Mouse (Mus musculus): ENCODE measurements around the gene Gm3095. TPM values are rescaled to one million over a fixed set of nuclear protein-coding genes. Genes with fewer than 3 reads are reported as not detected.
"Not testable (repeated sequence)": the region's sequence is repeated elsewhere in the genome, so short reads cannot be mapped to it uniquely, and the experiment has no call there.

Gm3095 gene
- polyA plus RNA-seq (2011; ENCODE audit: insufficient read depth, insufficient read length, low replicate concordance, missing spikeins): not detected in 2 replicates

DNA sequence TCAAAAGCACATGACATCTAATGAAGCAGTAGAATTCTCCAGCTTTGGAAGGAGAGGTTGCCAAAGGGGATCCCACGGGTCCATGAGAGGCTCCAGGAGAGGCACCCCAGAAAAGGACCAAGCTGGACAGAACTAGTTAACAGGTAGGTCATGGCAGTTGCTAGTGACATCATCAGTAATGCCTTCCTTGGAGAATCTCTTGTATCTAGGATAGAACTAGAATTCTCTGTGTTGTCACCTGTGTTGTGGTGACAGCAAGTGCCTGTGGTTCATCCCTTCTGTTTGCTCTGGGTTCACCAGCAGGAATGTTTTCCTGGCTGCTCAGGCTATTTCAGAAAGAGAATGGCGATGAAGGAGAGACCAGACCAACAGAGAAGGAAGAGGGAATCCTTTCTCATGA, at the start of gene Gm3095:
Gene Gm3095 (plus strand): TSS at position 301 of the 400 bp plus-strand sequence.
- H3K27ac ChIP-seq (ENCODE audit: control insufficient read depth, insufficient read depth, low read depth, low read length, poor library complexity); H3K4me1 ChIP-seq (ENCODE audit: control insufficient read depth, insufficient read depth, low read length); H3K4me3 ChIP-seq (replicated peaks; ENCODE audit: control insufficient read depth, low read depth, low read length): not testable (repeated sequence)
- no CpG with 5 or more reads among the region's 2 CpGs for WGBS

DNA sequence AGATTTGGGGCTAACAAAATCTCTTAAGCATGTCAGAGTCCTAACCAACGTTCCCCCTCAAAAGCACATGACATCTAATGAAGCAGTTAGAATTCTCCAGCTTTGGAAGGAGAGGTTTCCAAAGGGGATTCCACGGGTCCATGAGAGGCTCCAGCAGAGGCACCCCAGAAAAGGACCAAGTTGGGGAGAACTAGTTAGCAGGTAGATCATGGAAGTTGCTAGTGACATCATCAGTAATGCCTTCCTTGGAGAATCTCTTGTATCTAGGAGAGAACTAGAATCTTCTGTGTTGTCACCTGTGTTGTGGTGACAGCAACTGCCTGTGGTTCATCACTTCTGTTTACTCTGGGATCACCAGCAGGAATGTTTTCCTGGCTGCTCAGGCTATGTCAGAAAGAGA, 31.9 kb upstream of the Gm3095 start, which contains the start of gene Gm3029:
Gene Gm3029 (plus strand): TSS at position 301 of the 400 bp plus-strand sequence.
- WGBS: 50% methylated on average over 1 of the region's 2 CpGs
- H3K4me3 ChIP-seq (replicated peaks; ENCODE audit: control insufficient read depth, low read depth, low read length); H3K4me1 ChIP-seq (ENCODE audit: control insufficient read depth, insufficient read depth, low read length); H3K27ac ChIP-seq (ENCODE audit: control insufficient read depth, insufficient read depth, low read depth, low read length, poor library complexity): not testable (repeated sequence)

- H3K27ac ChIP-seq (ENCODE audit: control insufficient read depth, insufficient read depth, low read depth, low read length, poor library complexity); H3K4me1 ChIP-seq (ENCODE audit: control insufficient read depth, insufficient read depth, low read length); H3K4me3 ChIP-seq (replicated peaks; ENCODE audit: control insufficient read depth, low read depth, low read length): not testable (repeated sequence)
- WGBS: 83% methylated on average over 1 of the region's 3 CpGs
Observed at GRCm38 (mm10) chr14:3998094-3998493, 34.7 kb downstream of the Gm3095 start, which contains the start of gene Gm3099. TSS of gene Gm3099 (plus strand) at chr14:3998394.

Other genes starting within 250 kb of the Gm3095 start
- not detected in 2 replicates for gene Gm3002, start 153.5 kb upstream of the Gm3095 start, polyA plus RNA-seq (2011; ENCODE audit: insufficient read depth, insufficient read length, low replicate concordance, missing spikeins)
- not detected in 2 replicates for gene Gm3033, start 117.3 kb upstream of the Gm3095 start, polyA plus RNA-seq (2011; ENCODE audit: insufficient read depth, insufficient read length, low replicate concordance, missing spikeins)
- not detected in 2 replicates for gene Gm2916, start 79.4 kb upstream of the Gm3095 start, polyA plus RNA-seq (2011; ENCODE audit: insufficient read depth, insufficient read length, low replicate concordance, missing spikeins)
- gene Gm3029, start 31.8 kb upstream of the Gm3095 start, polyA plus RNA-seq (2011; ENCODE audit: insufficient read depth, insufficient read length, low replicate concordance, missing spikeins): not detected in 2 replicates
- not detected in 2 replicates for gene Gm3099, start 34.8 kb downstream of the Gm3095 start, polyA plus RNA-seq (2011; ENCODE audit: insufficient read depth, insufficient read length, low replicate concordance, missing spikeins)
- gene Gm5796, start 60.4 kb downstream of the Gm3095 start, polyA plus RNA-seq (2011; ENCODE audit: insufficient read depth, insufficient read length, low replicate concordance, missing spikeins): not detected in 2 replicates
- not detected in 2 replicates for gene Gm3115, start 120.6 kb downstream of the Gm3095 start, polyA plus RNA-seq (2011; ENCODE audit: insufficient read depth, insufficient read length, low replicate concordance, missing spikeins)
- gene Gm8108, start 147.0 kb downstream of the Gm3095 start, polyA plus RNA-seq (2011; ENCODE audit: insufficient read depth, insufficient read length, low replicate concordance, missing spikeins): not detected in 2 replicates
- gene Gm3127, start 201.5 kb downstream of the Gm3095 start, polyA plus RNA-seq (2011; ENCODE audit: insufficient read depth, insufficient read length, low replicate concordance, missing spikeins): not detected in 2 replicates
- not detected in 2 replicates for gene Gm2974, start 219.0 kb downstream of the Gm3095 start, polyA plus RNA-seq (2011; ENCODE audit: insufficient read depth, insufficient read length, low replicate concordance, missing spikeins)